Mouse (Mus musculus): ENCODE results near the gene Mov10.

DNA sequence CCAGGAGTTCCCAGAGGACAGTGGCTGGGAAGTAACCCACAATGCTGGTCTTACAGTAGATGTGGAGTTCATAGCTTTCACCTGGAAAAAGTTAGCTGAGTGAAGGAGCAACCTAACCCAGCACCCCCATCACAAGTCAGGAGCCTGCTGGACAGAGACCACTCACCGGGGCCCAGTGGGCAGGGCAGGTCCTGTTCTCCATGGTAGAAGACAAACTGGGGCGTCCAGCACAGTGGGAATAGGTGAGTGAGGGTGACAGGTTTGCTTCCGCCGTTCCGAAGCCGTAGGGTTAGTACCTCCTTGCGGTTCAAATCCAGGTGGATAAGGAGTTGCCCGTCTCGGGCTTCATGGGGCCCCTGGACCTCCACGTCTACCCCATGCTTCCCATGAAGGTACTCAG lies 14.1 kb downstream of the Mov10 start:
- TF ChIP-seq CTCF (conservative IDR thresholded peaks at IDR 0.05; ENCODE audit: insufficient read depth, insufficient read length, low read depth, low read length) (no peak), POLR2A (IDR thresholded peaks at IDR 0.05; ENCODE audit: low read depth, low read length) (no peak)

Data from kidney, adult 2 months (tissue).